Mouse (Mus musculus) MEL (cell line): ENCODE measurements around the gene 1700025G04Rik. TPM values are rescaled to one million over a fixed set of nuclear protein-coding genes. Genes with fewer than 3 reads are reported as not detected.

Experiments
- DNase-seq: peaks from one replicate; pipeline ENCODE4 v3.0.0; 2011; ENCODE audit warnings: low read depth, low spot score
- H3K27ac ChIP-seq: 2 replicates; pipeline ENCODE4 v1.5.1; 2012; ENCODE audit warnings: low read depth, mild to moderate bottlenecking, control low read depth, low read length, moderate library complexity; ENCODE audit not compliant: control insufficient read depth
- H3K27me3 ChIP-seq, 2 experiments: fragments of 150-350 bp in 1 of 2; sonication (generic) in 1 of 2; 2 replicates each; pipeline ENCODE4 v1.6.1; 2012; ENCODE audit warnings: low read length in 2 of 2, mild to moderate bottlenecking in 2 of 2, improper control_type of control experiment in 1 of 2, moderate library complexity in 1 of 2; ENCODE audit not compliant: insufficient read depth in 2 of 2, control insufficient read depth in 1 of 2
- H3K36me3 ChIP-seq, 2 experiments: 2 replicates each; pipeline ENCODE4 v1.6.1; 2012 to 2014; ENCODE audit warnings: low read length in 2 of 2, improper control_type of control experiment in 1 of 2, inconsistent platforms in 1 of 2, mild to moderate bottlenecking in 1 of 2; ENCODE audit not compliant: insufficient read depth in 2 of 2, control insufficient read depth in 1 of 2
- H3K4me1 ChIP-seq, 2 experiments: fragments of 150-350 bp in 1 of 2; sonication (generic) in 1 of 2; 2 replicates each; pipeline ENCODE4 v1.6.1; 2012; ENCODE audit warnings: low read length in 2 of 2, improper control_type of control experiment in 1 of 2, mild to moderate bottlenecking in 1 of 2; ENCODE audit not compliant: insufficient read depth in 2 of 2, control insufficient read depth in 1 of 2
- H3K4me3 ChIP-seq, 2 experiments: fragments of 150-350 bp in 1 of 2; sonication (generic) in 1 of 2; 2 replicates each; pipeline ENCODE4 v1.5.1; 2012; ENCODE audit warnings: low read depth in 2 of 2, low read length in 2 of 2, mild to moderate bottlenecking in 2 of 2, moderate library complexity in 2 of 2, control low read depth in 1 of 2, improper control_type of control experiment in 1 of 2; ENCODE audit not compliant: control insufficient read depth in 1 of 2, insufficient read depth in 1 of 2
- H3K79me2 ChIP-seq: 2 replicates; pipeline ENCODE4 v1.6.1; 2012; ENCODE audit warnings: mild to moderate bottlenecking, low read length, moderate library complexity; ENCODE audit not compliant: control insufficient read depth, poor library complexity, insufficient read depth
- H3K9ac ChIP-seq: 2 replicates; pipeline ENCODE4 v1.6.1; 2012; ENCODE audit warnings: low read depth, mild to moderate bottlenecking, control low read depth, low read length, moderate library complexity; ENCODE audit not compliant: control insufficient read depth, poor library complexity, severe bottlenecking
- H3K9me3 ChIP-seq: fragments of 150-350 bp; sonication (generic); replicated peaks from 2 replicates; pipeline ENCODE4 v1.6.1; 2012; ENCODE audit warnings: mild to moderate bottlenecking, low read length, improper control_type of control experiment, moderate library complexity; ENCODE audit not compliant: insufficient read depth
- BHLHE40 ChIP-seq: IDR thresholded peaks from 2 replicates; pipeline ENCODE4 v1.6.1; 2012; ENCODE audit warnings: low read depth, mild to moderate bottlenecking, inconsistent platforms, low read length, improper control_type of control experiment, borderline replicate concordance
- GABPA ChIP-seq: IDR thresholded peaks from 2 replicates; pipeline ENCODE4 v1.6.1; 2012; ENCODE audit warnings: low read depth, mild to moderate bottlenecking, inconsistent platforms, low read length, improper control_type of control experiment, moderate library complexity
- MEF2A ChIP-seq: IDR thresholded peaks from 2 replicates; pipeline ENCODE4 v1.6.1; 2014; ENCODE audit warnings: low read depth, mild to moderate bottlenecking, inconsistent platforms, low read length, improper control_type of control experiment; ENCODE audit not compliant: poor library complexity, insufficient replicate concordance, severe bottlenecking; ENCODE audit errors: extremely low read depth
- MXI1 ChIP-seq: IDR thresholded peaks from 2 replicates; pipeline ENCODE4 v1.6.1; 2011; ENCODE audit warnings: mild to moderate bottlenecking, low read depth, low read length, improper control_type of control experiment
- TBP ChIP-seq: IDR thresholded peaks from 2 replicates; pipeline ENCODE4 v1.8.0; 2011; ENCODE audit warnings: low read depth, low read length, improper control_type of control experiment
- UBTF ChIP-seq: IDR thresholded peaks from 2 replicates; pipeline ENCODE4 v1.6.1; 2012; ENCODE audit warnings: low read depth, mild to moderate bottlenecking, inconsistent platforms, low read length, improper control_type of control experiment, moderate library complexity, borderline replicate concordance; ENCODE audit not compliant: insufficient read depth
- USF2 ChIP-seq, 2 experiments: IDR thresholded peaks; 2 replicates each; pipeline ENCODE4 v1.6.1; 2011 to 2012; ENCODE audit warnings: improper control_type of control experiment in 2 of 2, low read length in 2 of 2, borderline replicate concordance in 1 of 2, inconsistent platforms in 1 of 2, low read depth in 1 of 2, mild to moderate bottlenecking in 1 of 2; ENCODE audit not compliant: insufficient read depth in 1 of 2
- ZNF384 ChIP-seq: IDR thresholded peaks from 2 replicates; pipeline ENCODE4 v1.6.1; 2012; ENCODE audit warnings: low read depth, mild to moderate bottlenecking, inconsistent platforms, low read length, improper control_type of control experiment
- polyA plus RNA-seq, 2 experiments: library from polyadenylated mRNA; stranded (reverse) in 1 of 2; unstranded in 1 of 2; fragments of >175 nt in 1 of 2; fragments of >200 nt in 1 of 2; gene quantifications; 2 replicates each; pipeline versions ENCODE4 v1.2.1 to v1.2.4; 2012; ENCODE audit warnings: low replicate concordance in 2 of 2, low read depth in 1 of 2; ENCODE audit not compliant: insufficient read length in 2 of 2, insufficient read depth in 1 of 2, missing spikeins in 1 of 2
- total RNA-seq: library from RNA; depleted of rRNA; stranded (reverse); fragments of 300-350 nt; gene quantifications from 2 replicates; pipeline ENCODE4 v1.2.3, GENCODE M21; 2012

The 1700025G04Rik gene
- total and polyA plus RNA-seq, 3 experiments, result 0.04 to 0.91 TPM; not detected in 1

GRCm38 (mm10) chr1:151872971-151873370, 217.0 kb downstream of the 1700025G04Rik start:
- Histone ChIP-seq H3K4me3 (no peak overlapping the region), H3K9ac (no peak overlapping the region), H3K9me3 (no peaks in the 10 kb centered on the region), H3K79me2 (no peaks in the 10 kb centered on the region), H3K36me3 (no peaks in the 10 kb centered on the region), H3K27me3 (peaks cover 0 to 3% of the 10 kb centered on the region in 2 experiments; a peak in 1 of 4 replicates), H3K27ac (no peak overlapping the region), H3K4me1 (no peaks in the 10 kb centered on the region)
- TF ChIP-seq ZNF384 (no peak), BHLHE40 (no peak)
- DNase-seq, result no peak

DNA sequence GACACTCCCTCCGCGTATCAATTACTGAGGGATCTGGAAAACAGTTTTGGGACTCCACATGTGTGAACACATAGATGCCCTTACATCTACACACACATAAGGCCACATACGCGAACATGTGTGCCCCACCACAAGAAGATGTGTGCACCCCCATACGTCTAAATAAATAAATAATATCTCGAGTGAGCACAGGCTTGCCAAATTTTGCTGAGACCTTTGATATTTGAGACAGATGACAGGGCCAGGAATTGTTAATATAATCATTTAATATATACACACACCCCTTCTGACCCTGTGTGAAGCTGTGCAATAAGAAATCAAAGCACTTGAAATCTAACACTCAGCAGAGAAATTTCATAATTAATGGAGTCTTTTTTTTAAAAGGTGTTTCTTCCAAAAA, 225.6 kb downstream of the 1700025G04Rik start:
- H3K27me3 ChIP-seq, result no peaks in the 10 kb centered on the region
- H3K9me3 ChIP-seq, result no peaks in the 10 kb centered on the region
- no peak overlapping the region for H3K4me3 ChIP-seq
- no peak for TF ChIP-seq TBP
- no peak for TF ChIP-seq GABPA
- no peak overlapping the region for H3K27ac ChIP-seq
- no peak for DNase-seq
- no peaks in the 10 kb centered on the region for H3K4me1 ChIP-seq
- H3K36me3 ChIP-seq, result no peaks in the 10 kb centered on the region
- H3K9ac ChIP-seq, result no peak overlapping the region
- no peaks in the 10 kb centered on the region for H3K79me2 ChIP-seq

DNA sequence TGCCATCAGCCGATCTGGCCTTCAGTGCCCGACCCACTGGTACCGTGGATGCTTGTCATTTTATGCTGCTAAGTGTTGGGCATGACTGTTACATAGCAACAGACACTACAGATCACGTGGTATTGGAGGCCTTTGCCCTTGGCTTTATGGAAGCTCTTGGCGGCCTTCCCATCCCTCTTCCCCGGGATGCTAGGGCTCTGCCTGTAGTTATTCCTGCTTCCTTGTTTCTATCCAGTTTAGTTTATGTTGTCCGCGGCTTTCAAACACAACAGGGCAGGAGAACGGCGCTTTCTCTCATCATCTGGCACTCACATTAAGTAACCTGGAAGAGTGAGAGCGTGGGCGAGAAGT, 226.2 kb downstream of the 1700025G04Rik start:
- Histone ChIP-seq H3K27ac (no peak overlapping the region), H3K27me3 (no peaks in the 10 kb centered on the region), H3K36me3 (no peaks in the 10 kb centered on the region), H3K4me3 (no peak overlapping the region), H3K9ac (no peak overlapping the region), H3K4me1 (no peaks in the 10 kb centered on the region), H3K9me3 (no peaks in the 10 kb centered on the region), H3K79me2 (no peaks in the 10 kb centered on the region)
- DNase-seq, result no peak
- TF ChIP-seq USF2 (IDR thresholded peaks at IDR 0.05; ENCODE audit: borderline replicate concordance in 1 of 2, insufficient read depth in 1 of 2, low read depth in 1 of 2, low read length in 2 of 2), result no peak
- TF ChIP-seq MXI1, result no peak
- TF ChIP-seq UBTF, result no peak
- TF ChIP-seq BHLHE40, result no peak
- no peak for TF ChIP-seq MEF2A
